7 mouse cellular contexts compared by ENCODE assay signal in genomic region chr11:87358331-87359261, GRCm38 (mm10). TPM values are rescaled to one million over a fixed set of nuclear protein-coding genes. Genes with fewer than 3 reads are reported as not detected.
DNase-seq lines count a peak whose midpoint lies in the region; ATAC-seq lines count a peak whose summit lies in the region.

Gene Ppm1e, minus strand, starts transcription at chr11:87359023.

- H3K4me1 ChIP-seq in embryonic facial prominence, embryonic 11.5 days (ENCODE audit: control insufficient read depth, insufficient read depth, low read length): no peaks in the 10 kb centered on the region
- H3K4me1 ChIP-seq in limb, embryonic 10.5 days: peaks cover 19% of the 10 kb centered on the region
- H3K4me1 ChIP-seq in midbrain, embryonic 12.5 days: peaks cover 8% of the 10 kb centered on the region

- H3K27me3 ChIP-seq in embryonic facial prominence, embryonic 11.5 days (ENCODE audit: control insufficient read depth, insufficient read depth, low read length): peaks cover 7% of the 10 kb centered on the region
- peaks cover 50% of the 10 kb centered on the region for H3K27me3 ChIP-seq in limb, embryonic 10.5 days (ENCODE audit: low read depth, poor library complexity, severe bottlenecking)
- no peaks in the 10 kb centered on the region for H3K27me3 ChIP-seq in midbrain, embryonic 12.5 days

- ATAC-seq in embryonic facial prominence, embryonic 11.5 days (replicated peaks; ENCODE audit: insufficient number of reproducible peaks, low FRiP score, low TSS enrichment, low read depth): peak; percentile 91
- ATAC-seq in midbrain, embryonic 12.5 days (ENCODE audit: low FRiP score, low read depth): peak; percentile 95

- WGBS in embryonic facial prominence, embryonic 11.5 days: under 1% methylated on average over 81 of the region's 104 CpGs
- WGBS in limb, embryonic 10.5 days: under 1% methylated on average over 98 of the region's 104 CpGs
- under 1% methylated on average over 91 of the region's 104 CpGs for WGBS in midbrain, embryonic 12.5 days

- peak within 1 kb of the TSS; percentile 69 for H3K4me3 ChIP-seq in embryonic facial prominence, embryonic 11.5 days (ENCODE audit: low read depth, low read length)
- H3K4me3 ChIP-seq in limb, embryonic 10.5 days: peak within 1 kb of the TSS; percentile 78
- peak within 1 kb of the TSS; percentile 80 for H3K4me3 ChIP-seq in midbrain, embryonic 12.5 days

- peak; percentile 90 for DNase-seq in adrenal gland, postnatal 14 days
- peak; percentile 89 for DNase-seq in embryonic facial prominence, embryonic 11.5 days (ENCODE audit: low spot score)
- peak; percentile 97 for DNase-seq in heart, adult 11 months
- DNase-seq in kidney, adult 11 months: peak; percentile 57
- peak; percentile 90 for DNase-seq in limb, embryonic 10.5 days (ENCODE audit: low spot score)
- DNase-seq in spleen, adult 12 weeks (ENCODE audit: low spot score): peak; percentile 62

- peak within 1 kb of the TSS; percentile 96 for H3K4me2 ChIP-seq in embryonic facial prominence, embryonic 11.5 days (ENCODE audit: low read depth, low read length)
- peak within 1 kb of the TSS; percentile 64 for H3K4me2 ChIP-seq in midbrain, embryonic 12.5 days (replicated peaks)

- peak within 1 kb of the TSS; percentile 69 for H3K9ac ChIP-seq in embryonic facial prominence, embryonic 11.5 days (replicated peaks; ENCODE audit: low read length)
- peak within 1 kb of the TSS; percentile 90 for H3K9ac ChIP-seq in midbrain, embryonic 12.5 days (replicated peaks)

- no peaks in the 10 kb centered on the region for H3K9me3 ChIP-seq in embryonic facial prominence, embryonic 11.5 days (replicated peaks; ENCODE audit: control insufficient read depth, low read length)
- no peaks in the 10 kb centered on the region for H3K9me3 ChIP-seq in limb, embryonic 10.5 days (replicated peaks)
- H3K9me3 ChIP-seq in midbrain, embryonic 12.5 days: no peaks in the 10 kb centered on the region

- H3K27ac ChIP-seq in embryonic facial prominence, embryonic 11.5 days (replicated peaks; ENCODE audit: low read depth, low read length): no peak within 1 kb of the TSS
- H3K27ac ChIP-seq in limb, embryonic 10.5 days: peak within 1 kb of the TSS; percentile 71
- H3K27ac ChIP-seq in midbrain, embryonic 12.5 days (replicated peaks): peak within 1 kb of the TSS; percentile 82

- H3K36me3 ChIP-seq in embryonic facial prominence, embryonic 11.5 days (replicated peaks; ENCODE audit: control insufficient read depth, insufficient read depth, low read depth, low read length): no peaks in the 10 kb centered on the region
- no peaks in the 10 kb centered on the region for H3K36me3 ChIP-seq in limb, embryonic 10.5 days
- H3K36me3 ChIP-seq in midbrain, embryonic 12.5 days: no peaks in the 10 kb centered on the region

RNA-seq across cellular contexts. Expression of gene Ppm1e, which starts in this region (rescaled TPM):
- 14.6 and 16.1 TPM in 2 replicates for total RNA-seq in adrenal gland, postnatal 14 days (2021)
- polyA plus RNA-seq in embryonic facial prominence, embryonic 11.5 days (2014; fragmentation: Nextera tagmentation; extraction: Ambion mirVana): 3.9 and 4.1 TPM in 2 replicates
- 2.2 and 2.4 TPM in 2 replicates for polyA plus RNA-seq in limb, embryonic 10.5 days (2016; fragmentation: Nextera tagmentation; extraction: Ambion mirVana)
- 19.4 and 22.4 TPM in 2 replicates for polyA plus RNA-seq in midbrain, embryonic 12.5 days (2016; fragmentation: Nextera tagmentation; extraction: Ambion mirVana)
